Mouse (Mus musculus) ES-E14 (cell line): ENCODE results near the gene Tuba3b.

Source experiments
- CHD2 ChIP-seq: IDR thresholded peaks from 2 replicates; pipeline ENCODE4 v1.6.1; 2014; ENCODE audit warnings: mild to moderate bottlenecking, low read depth, low read length, inconsistent platforms
- HCFC1 ChIP-seq: IDR thresholded peaks from 2 replicates; pipeline ENCODE4 v1.6.1; 2012; ENCODE audit warnings: low read length, inconsistent platforms, borderline replicate concordance; ENCODE audit not compliant: insufficient read depth
- MAFK ChIP-seq: IDR thresholded peaks from 2 replicates; pipeline ENCODE4 v1.6.1; 2014; ENCODE audit warnings: mild to moderate bottlenecking, low read depth, low read length, inconsistent platforms; ENCODE audit not compliant: insufficient read depth
- ZC3H11A ChIP-seq: IDR thresholded peaks from 2 replicates; pipeline ENCODE4 v1.6.1; 2012; ENCODE audit warnings: low read depth, mild to moderate bottlenecking, inconsistent platforms, low read length, borderline replicate concordance
- ZNF384 ChIP-seq: IDR thresholded peaks from 2 replicates; pipeline ENCODE4 v1.6.1; 2012; ENCODE audit warnings: low read depth, low read length, inconsistent platforms

DNA sequence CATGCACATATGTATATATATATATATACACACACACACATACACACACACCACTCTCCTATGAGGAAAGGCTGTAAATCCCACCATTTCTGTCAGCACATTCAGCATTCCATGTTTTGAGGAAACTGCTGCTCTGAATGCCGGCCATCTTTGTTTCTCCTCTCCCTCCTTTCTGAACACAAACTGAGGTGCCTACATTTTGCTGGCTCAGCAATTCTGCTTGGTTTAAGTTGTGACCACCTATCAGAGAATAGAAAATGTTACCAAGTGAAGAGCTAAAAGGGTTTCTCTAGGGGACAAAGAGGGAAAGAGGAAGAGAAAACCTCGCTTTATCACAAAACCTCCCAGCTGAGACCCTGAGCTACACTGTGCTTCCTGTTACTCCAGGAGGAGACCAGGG lies 18.9 kb downstream of the Tuba3b start:
- TF ChIP-seq HCFC1 (no peak), MAFK (peak; percentile 94), ZNF384 (no peak), ZC3H11A (no peak), CHD2 (no peak)
